Mouse (Mus musculus): ENCODE measurements around the gene Slc25a42. TPM values are rescaled to one million over a fixed set of nuclear protein-coding genes. Genes with fewer than 3 reads are reported as not detected.

Slc25a42 gene
- total RNA-seq, 1 experiment from 2014 or later = 144 TPM

Other genes with a start within 250 kb of the Slc25a42 start
- gene Gatad2a, start 215.9 kb downstream of the Slc25a42 start, total RNA-seq (2021) = 105 and 111 TPM in 2 replicates
- gene Mau2, start 169.6 kb downstream of the Slc25a42 start, total RNA-seq (2021) = 54.0 and 60.3 TPM in 2 replicates
- gene Sugp1, start 169.5 kb downstream of the Slc25a42 start, total RNA-seq (2021) = 26.2 and 31.8 TPM in 2 replicates
- gene Tm6sf2, start 139.4 kb downstream of the Slc25a42 start, total RNA-seq (2021) = 0.98 and 4.2 TPM in 2 replicates
- 0.30 and 0.48 TPM in 2 replicates for gene Hapln4, start 128.8 kb downstream of the Slc25a42 start, total RNA-seq (2021)
- 0.41 and 0.67 TPM in 2 replicates for gene Ncan, start 91.4 kb downstream of the Slc25a42 start, total RNA-seq (2021)
- gene Nr2c2ap, start 81.0 kb downstream of the Slc25a42 start, total RNA-seq (2021) = 15.0 and 18.4 TPM in 2 replicates
- 16.9 and 18.8 TPM in 2 replicates for gene Rfxank, start 73.2 kb downstream of the Slc25a42 start, total RNA-seq (2021)
- 49.2 and 50.5 TPM in 2 replicates for gene Borcs8, start 72.8 kb downstream of the Slc25a42 start, total RNA-seq (2021)
- 0.41 and 0.56 TPM in 2 replicates for gene Mef2b, start 72.6 kb downstream of the Slc25a42 start, total RNA-seq (2021)
- gene Tmem161a, start 39.9 kb downstream of the Slc25a42 start, total RNA-seq (2021) = 48.9 and 50.7 TPM in 2 replicates
- 30.9 and 31.5 TPM in 2 replicates for gene Sugp2, start 21.9 kb upstream of the Slc25a42 start, total RNA-seq (2021)
- 11.3 and 13.4 TPM in 2 replicates for gene Armc6, start 22.2 kb upstream of the Slc25a42 start, total RNA-seq (2021)
- 21.3 and 25.0 TPM in 2 replicates for gene Homer3, start 70.5 kb upstream of the Slc25a42 start, total RNA-seq (2021)
- 49.2 and 71.3 TPM in 2 replicates for gene Ddx49, start 90.2 kb upstream of the Slc25a42 start, total RNA-seq (2021)
- gene Cope, start 90.2 kb upstream of the Slc25a42 start, total RNA-seq (2021) = 215 and 222 TPM in 2 replicates
- gene Cers1, start 103.5 kb upstream of the Slc25a42 start, total RNA-seq (2021) = 1.9 and 2.9 TPM in 2 replicates
- gene Gdf1, start 117.5 kb upstream of the Slc25a42 start, total RNA-seq (2021) = 0.41 and 1.2 TPM in 2 replicates
- gene Upf1, start 141.0 kb upstream of the Slc25a42 start, total RNA-seq (2021) = 64.0 and 64.4 TPM in 2 replicates
- gene Comp, start 161.3 kb upstream of the Slc25a42 start, total RNA-seq (2021) = 1.4 TPM in 1 of 2 replicates, not detected in the other
- gene Crtc1, start 227.3 kb upstream of the Slc25a42 start, total RNA-seq (2021) = 19.4 and 20.6 TPM in 2 replicates

All from adrenal gland, postnatal 14 days (tissue).